Mouse (Mus musculus) right cerebral cortex, postnatal 14 days (tissue): Measurements from ENCODE around the gene Pygm.

Source experiments
- DNase-seq: peaks from one replicate; pipeline ENCODE4 v3.0.0; 2022

Pygm gene

GRCm38 (mm10) chr19:6384128-6384527 is at the start of gene Pygm:
Gene Pygm, plus strand, starts transcription at chr19:6384399.
- peak; percentile 62 for DNase-seq

DNA sequence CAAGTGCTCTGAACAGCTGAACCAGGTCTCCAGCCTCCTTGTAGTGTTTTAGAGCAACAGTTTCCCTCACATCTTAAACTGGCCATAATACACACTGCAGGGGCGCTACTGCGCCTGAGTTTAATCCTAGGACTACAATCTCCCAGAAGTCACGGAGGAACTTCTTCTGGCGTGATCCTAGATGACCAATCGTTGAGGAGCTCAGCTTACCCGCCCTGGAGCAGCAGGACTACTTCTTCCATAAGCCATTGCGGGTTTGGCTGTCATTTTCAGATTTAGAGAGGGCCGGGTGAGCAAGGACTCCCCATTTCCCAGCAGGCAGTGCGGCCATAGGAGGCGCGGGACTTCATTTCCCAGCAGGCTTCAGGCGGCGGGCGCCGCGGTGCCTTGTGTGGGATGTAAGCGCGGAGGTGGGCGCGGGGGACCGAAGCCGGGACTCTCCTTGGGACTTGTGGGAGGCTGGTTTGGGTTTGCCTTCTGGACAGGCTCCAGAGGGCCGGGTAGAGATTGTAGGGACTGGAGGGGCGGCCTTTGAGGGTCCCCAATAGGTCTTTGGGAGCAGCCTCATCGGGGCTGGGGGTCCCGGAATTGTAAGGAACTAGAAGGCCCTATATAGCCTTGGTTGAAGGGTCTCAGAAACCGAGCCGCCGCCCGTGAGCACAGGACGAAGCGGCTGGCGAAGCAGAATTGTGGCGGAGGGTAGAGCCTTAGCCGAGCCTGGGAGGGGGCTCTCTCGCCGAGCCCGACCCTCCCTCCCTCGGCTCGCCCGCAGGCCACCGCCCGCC is 49.3 kb upstream of the Pygm start, which contains the start of gene Men1:
TSS of gene Men1 (plus strand) at position 307 of the 785 bp plus-strand sequence.
- peak; percentile 91 for DNase-seq

DNA sequence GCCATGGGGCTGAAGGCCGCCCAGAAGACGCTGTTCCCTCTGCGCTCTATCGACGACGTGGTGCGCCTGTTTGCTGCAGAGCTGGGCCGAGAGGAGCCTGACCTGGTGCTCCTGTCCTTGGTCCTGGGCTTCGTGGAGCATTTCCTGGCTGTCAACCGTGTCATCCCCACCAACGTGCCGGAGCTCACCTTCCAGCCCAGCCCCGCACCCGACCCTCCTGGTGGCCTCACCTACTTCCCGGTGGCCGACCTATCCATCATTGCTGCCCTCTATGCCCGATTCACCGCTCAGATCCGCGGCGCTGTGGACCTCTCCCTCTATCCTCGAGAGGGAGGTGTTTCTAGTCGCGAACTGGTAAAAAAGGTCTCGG is 48.8 kb upstream of the Pygm start:
- no peak for DNase-seq

GRCm38 (mm10) chr19:6336920-6337319 is 47.3 kb upstream of the Pygm start:
- DNase-seq: no peak

- no peak for DNase-seq
Observed at GRCm38 (mm10) chr19:6338171-6338570, 46.0 kb upstream of the Pygm start.

DNA sequence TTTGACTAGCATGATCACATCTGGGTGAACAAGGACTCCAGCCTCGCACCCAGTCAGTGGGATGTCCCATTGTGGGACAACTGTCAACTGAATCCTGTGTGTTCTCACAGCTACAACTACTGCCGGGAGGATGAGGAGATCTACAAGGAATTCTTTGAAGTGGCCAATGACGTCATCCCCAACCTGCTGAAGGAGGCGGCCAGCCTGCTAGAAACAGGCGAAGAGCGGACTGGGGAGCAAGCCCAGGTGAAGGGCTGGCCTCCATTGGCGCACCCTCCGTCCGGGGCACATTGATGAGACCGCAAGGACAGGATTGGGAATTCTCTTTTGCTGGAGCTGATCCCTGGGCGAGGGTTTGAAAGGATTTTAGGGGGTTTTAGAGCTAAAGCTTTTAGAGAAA is 45.5 kb upstream of the Pygm start:
- no peak for DNase-seq

- DNase-seq: no peak
Observed at GRCm38 (mm10) chr19:6339191-6339590, 45.0 kb upstream of the Pygm start.

DNA sequence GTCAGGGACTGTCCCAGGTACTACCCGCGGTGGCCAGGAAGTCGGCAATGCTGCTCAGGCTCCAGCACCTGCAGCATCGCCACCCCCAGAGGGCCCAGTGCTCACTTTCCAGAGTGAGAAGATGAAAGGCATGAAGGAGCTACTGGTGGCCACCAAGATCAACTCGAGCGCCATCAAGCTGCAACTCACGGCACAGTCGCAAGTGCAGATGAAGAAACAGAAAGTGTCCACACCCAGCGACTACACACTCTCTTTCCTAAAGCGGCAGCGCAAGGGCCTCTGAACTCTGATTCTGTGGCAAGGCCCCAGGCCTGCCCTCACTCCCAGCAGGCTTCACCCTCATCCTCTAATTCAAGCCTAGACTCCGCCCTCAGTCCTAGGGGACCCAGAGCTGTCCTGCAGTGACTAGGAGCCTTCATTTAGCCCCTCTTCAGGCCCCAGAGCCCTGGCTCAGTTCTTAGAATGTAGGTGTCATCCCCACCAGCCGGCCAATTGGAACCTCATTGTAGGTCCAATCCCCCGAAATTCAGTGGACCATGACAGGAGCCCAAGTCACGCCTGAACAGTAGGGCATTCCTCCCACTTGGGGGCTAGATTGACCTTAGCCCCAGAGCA is 44.2 kb upstream of the Pygm start:
- DNase-seq: no peak

DNA sequence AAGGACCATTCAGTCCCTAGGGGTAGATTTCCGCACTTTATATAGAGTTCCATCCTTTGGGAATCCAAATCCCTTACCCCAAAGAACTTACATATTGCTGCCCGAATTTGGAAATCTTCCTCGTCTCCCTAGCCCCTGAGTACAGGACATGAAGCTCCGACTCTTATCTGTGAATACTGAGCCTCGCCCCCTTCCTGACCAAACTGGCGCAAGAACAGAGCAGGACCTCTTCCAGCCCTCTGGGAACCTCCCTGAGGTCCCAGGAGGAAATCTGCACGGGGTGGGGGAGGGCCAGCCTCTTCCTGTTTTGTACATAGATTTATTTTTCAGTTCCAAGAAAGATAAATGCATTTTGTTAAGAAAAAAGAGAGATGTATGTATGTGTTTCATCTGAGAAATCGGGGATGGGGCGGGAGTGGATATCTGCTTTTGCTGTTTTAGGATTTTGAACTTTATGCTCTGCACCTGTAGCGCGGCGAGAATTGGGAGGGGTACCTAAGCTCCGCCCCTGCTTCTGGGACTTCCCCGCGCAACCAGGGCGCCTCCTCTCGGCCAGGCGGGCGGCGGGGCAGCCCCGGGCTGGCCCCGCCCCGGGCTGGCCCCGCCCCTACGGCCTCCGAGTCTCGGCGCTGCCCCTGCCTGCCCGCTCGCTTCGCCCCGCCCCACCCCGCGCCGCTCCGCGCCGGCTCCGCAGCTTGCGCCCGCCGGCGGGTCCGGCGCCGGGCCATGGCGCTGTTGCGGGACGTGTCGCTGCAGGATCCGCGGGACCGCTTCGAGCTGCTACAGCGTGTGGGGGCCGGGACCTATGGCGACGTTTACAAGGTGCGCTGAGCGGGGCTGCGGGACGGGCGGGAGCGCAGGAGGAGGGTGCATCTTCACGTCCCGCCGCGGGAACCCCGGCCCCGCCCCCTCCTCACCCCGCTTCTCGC is 43.4 kb upstream of the Pygm start, which contains the start of gene Map4k2:
TSS of gene Map4k2 (plus strand) at position 612 of the 929 bp plus-strand sequence.
- peak; percentile 75 for DNase-seq

DNA sequence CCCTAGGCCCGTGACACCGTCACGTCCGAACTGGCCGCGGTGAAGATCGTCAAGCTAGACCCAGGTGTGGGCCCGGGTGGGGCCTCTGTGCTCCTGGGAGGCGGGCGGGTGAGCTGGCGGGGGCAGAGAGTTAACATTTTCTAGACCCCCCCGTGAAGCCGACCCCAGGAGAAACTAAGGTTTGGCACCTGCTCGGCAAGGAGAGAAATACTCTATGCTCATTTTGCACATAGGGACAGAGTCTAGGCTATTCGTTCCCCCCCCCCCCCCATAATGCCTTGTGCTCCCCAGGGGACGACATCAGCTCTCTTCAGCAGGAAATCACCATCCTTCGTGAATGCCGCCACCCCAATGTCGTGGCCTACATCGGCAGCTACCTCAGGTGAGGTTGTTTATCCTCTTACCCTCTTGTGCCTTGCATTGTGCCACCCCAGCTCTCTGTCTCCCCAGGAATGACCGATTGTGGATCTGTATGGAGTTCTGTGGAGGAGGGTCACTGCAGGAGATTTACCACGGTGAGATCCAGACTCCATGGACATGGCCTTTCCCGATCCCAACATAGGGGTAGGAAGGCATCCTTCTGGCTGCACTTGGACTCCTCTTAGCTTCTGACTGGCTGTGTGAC is 42.6 kb upstream of the Pygm start:
- no peak for DNase-seq

DNA sequence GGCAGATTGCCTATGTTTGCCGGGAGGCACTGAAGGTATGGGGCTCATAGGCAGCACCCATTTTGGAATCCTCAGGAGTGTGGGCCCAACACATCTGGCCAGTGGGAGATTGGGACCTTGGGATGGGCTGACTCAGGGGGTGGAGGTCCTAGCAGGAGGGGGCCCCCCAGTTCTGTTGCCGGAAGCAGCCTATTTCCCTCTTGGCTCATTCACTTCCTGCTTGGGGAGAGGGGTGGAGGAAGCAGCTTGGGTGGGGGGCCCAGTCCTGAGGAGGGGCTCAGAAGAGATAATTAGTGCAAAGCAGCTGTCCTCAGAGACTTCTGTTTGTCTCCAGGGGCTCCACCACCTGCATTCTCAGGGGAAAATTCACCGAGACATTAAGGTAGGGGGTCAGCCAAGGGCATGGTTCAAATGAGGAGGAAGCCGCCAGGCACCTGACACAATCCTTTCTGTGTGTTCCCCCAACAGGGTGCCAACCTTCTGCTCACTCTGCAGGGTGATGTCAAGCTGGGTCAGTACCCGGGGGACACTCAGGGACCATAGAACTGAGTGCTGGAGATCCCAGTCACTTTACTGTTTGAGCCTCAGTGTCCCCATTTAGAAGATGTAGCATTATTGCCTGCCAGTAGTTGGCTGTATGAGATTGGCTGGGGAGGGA is 41.8 kb upstream of the Pygm start:
- DNase-seq: no peak

DNA sequence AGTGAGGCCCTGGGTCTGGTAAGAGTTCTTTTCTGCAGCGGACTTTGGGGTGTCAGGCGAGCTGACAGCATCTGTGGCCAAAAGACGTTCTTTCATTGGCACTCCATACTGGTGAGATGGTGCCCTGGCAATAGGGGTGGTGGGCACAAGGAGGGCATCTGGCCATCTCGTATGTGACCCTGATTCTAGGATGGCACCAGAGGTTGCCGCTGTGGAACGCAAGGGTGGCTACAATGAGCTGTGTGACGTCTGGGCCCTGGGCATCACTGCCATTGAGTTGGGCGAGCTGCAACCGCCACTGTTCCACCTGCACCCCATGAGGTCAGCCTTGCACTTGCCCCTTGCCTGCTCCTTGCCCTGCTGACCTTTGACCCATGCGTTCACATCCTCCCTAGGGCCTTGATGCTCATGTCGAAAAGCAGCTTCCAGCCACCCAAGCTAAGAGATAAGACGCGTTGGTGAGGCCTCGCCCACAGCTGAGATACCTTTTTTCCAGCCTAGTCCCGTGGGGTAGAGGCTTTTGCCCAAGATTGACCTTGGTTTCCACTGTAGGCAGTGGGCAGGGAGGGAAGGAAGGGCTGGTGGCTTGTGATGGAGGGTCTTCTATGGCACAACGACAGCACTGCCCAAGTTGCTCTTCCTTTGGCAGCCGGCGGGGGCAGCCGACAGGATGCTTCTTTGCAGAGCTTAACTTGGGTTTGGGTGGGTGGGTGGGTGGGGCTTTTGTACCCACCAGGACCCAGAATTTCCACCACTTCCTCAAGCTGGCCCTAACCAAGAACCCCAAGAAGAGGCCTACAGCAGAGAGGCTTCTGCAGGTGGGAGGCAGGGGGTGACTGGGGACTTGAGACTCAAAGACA is 40.9 kb upstream of the Pygm start:
- DNase-seq: no peak

DNA sequence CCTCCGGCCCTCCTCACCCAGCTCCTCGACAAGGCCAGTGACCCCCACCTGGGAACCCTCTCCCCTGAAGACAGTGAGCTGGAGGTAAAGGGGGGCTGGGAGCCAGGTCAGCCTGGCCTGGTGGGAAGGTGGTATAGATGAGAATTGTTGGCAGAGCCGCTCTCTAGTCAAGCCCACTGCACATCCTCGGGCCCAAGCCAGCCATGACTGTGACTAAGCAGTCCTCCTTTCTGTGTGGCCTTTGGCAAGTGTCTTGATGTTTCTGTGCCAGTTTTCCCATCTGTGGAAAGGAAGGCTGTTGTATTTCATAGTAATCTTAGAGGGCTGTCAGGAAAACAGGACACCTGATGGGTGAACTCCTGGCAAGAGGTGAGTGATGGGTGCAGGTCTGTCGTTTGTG is 40.2 kb upstream of the Pygm start:
- no peak for DNase-seq

- no peak for DNase-seq
Observed at GRCm38 (mm10) chr19:6346023-6346422, 38.2 kb upstream of the Pygm start.

DNA sequence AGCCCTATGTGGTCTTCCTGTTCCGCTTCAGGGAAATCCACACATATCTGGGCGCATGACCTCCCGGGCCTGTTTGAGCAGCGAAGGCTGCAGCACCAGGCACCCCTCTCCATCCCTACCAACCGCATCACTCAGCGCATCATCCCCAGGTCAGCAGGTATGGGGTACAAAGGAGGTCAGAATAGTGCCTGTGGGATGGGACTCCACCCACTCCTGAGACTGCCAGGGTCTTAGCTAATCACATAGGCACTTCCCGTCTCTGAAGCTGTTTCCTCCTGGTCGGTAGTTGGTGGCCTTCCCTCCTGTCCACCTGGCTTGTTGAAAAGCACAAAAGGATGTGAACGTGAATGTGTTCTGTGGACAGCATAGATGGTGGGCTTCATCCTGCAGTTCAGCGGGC is 37.5 kb upstream of the Pygm start:
- DNase-seq: no peak

DNA sequence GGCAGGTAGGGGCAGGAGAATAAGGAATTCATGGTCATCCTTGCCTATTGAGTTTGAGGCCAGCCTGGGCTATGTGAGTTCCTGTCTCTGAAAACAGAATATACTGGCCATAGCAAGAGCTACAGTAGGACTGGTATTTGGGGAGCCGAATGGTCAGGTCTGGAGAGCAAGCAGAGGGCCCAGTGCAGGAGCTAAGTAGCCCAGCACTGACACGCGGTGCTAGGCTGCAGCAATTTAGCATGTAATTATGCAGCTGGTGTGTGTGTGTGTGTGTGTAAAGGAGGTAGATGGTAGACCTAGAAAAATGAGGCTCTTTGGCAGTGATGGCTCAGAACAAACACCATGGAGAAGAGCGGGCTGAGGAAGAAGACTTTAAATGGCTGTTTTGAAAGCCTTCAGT is 36.6 kb upstream of the Pygm start:
- DNase-seq: no peak

- DNase-seq: no peak
Observed at GRCm38 (mm10) chr19:6348717-6349116, 35.5 kb upstream of the Pygm start.

- no peak for DNase-seq
Observed at GRCm38 (mm10) chr19:6349215-6349983, 34.8 kb upstream of the Pygm start.

DNA sequence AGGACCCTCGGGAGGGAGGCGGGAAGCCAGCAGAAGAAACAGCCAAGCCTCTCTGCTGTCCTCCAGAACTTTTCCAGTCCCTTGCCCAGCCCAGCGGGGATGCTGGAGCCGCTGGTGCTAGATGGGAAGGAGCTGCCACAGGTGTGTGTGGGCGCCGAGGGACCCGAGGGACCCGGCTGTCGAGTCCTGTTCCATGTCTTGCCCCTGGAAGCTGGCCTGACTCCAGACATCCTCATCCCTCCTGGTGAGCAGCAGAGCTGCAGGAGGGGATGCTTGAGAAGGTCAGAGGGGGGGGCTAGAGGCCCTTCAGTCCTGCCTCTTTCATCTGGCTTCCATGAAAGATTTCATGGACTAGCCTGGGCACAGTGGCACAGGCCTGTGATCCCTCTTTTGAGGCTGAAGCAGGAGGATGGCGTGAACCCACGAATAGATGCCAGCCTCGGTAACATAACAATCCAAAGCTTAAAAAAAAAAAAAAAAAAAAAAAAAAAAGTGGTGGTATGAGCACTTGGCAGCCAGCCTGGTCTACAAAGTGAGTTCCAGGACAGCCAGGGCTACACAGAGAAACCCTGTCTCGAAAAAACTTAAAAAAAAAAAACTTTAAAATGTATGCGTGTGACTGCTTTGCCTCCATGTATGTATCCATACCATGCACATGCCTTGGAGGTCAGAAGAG is 32.6 kb upstream of the Pygm start:
- DNase-seq: no peak

GRCm38 (mm10) chr19:6352107-6352505 is 32.1 kb upstream of the Pygm start:
- no peak for DNase-seq
